Mouse (Mus musculus): Measurements from ENCODE around the gene Slc7a8.
A peak's percentile ranks its signal among the peaks of the same experiment; 100 is the strongest.

Gene Slc7a8

DNA sequence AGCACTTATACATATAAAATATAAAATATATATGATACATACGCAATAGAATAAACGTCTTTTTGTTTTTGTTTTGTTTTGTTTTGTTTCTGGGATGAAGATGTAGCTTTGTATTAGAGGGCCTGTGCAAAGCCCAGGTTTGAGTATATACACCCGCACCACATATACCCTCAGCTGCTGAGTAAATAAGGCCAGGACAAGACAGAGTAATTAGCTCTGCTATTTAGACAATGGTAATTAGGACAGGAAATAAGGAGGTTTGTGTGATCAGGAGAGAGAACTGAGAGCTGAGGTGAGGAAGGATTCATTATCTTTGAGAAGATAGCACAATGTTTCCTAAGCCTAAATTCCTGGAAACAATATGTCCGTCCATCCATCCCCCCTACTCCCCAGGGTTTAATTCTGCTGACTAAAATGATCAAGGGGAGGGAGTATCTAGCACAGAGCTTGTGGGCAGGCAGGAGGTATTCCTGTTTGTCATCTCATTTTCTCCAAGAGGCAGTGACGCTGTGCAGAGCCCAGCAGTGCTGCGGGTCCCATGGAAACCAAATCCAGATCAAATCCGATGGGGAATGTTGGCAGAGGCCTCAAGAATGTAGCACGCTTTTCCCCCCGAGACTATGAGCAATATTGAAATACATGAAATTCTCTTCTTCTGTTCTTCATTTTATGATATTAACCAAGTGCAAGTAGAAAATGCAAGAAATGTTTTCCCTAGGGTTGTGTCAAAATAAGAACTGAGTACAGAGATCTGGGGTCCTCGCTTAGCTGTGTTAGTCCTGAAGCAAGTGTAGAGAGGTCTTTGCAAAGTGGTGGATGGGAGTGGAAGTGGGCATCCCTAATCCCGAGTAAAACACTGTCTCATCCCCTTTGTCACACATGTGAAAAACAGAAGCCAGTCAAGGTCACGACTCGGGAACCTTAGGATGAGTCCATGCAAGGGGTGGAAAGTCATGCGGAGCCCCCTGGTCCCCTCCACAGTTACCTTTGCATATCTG, 44.9 kb downstream of the Slc7a8 start:
- no peak for DNase-seq (ENCODE audit: low spot score)

DNA sequence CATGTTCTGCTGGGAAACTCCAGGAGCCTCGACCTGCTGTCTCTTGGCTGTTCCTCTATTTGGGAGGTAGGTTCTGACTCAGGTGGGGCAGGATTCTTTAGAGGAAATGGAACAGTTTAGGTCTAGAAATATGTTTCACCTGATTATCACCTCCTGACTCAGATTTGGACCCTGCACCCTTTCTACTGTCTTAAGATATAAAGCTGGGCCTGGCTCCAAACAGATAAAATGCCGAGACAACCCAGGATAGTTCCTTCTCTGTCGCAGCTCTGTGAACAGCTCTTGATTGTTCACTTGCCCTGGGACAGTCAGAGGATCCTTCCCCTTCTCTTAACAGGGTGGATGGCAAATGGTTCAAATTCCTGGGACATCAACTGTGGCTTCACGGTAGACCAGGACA, 46.5 kb downstream of the Slc7a8 start:
- no peak for DNase-seq (ENCODE audit: low spot score)

DNA sequence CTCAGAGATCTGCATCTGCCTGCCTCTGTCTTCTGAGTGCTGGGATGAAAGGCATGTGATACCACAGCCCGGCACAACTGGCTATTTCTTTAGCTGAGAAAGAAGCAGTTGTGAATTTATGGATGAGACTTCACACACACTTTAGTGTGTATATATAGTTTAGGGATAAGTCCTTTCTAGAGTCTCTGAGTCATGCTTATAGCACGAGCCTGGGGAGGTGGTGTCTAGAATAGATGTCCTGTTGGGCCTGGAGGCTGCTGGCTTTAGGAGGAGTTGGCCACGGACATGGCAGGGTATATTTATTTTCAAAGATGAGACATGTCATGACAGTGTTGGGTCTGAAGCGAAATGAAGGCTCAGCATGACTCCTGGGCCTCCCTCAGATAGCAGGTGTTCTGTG, 47.7 kb downstream of the Slc7a8 start:
- DNase-seq (ENCODE audit: low spot score), result no peak

DNA sequence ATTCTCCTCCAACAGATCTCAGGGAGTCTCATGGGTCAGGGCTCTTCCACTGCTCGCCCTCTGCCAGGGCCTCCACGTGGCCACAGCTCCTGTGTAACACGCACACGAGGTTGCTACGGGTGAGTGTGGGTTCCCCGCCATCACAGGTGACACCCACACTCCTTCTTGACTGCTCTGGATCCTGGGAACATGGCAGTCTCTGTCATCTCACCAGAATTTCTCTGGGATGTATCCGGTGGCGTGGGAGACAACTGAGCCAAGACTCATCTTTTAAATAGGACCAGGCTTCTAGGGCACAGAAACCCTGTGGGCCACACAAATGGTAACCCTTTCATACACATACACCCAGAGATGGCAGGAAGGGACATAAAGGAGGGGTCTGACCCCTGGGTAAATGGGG, 49.5 kb downstream of the Slc7a8 start:
- DNase-seq (ENCODE audit: low spot score), result no peak

DNA sequence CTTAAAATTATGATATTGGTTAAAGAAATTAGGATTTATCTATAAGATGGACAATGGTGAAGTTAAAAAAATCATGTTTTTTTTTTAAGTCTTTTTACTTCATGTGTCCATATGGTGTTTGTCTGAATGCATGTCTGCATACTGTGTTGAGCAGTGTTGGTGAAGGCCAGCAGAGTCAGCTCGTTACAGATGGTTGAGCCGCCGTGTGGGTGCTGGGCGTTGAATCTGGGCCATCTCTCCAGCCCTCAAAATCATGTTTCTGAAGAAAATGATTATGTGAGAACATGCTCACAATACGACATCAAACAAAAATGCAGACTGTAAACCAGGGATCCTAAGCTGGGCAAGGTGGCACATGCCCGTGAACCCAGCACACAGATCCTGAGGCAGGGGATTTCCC, 51.4 kb downstream of the Slc7a8 start:
- no peak for DNase-seq (ENCODE audit: low spot score)

DNA sequence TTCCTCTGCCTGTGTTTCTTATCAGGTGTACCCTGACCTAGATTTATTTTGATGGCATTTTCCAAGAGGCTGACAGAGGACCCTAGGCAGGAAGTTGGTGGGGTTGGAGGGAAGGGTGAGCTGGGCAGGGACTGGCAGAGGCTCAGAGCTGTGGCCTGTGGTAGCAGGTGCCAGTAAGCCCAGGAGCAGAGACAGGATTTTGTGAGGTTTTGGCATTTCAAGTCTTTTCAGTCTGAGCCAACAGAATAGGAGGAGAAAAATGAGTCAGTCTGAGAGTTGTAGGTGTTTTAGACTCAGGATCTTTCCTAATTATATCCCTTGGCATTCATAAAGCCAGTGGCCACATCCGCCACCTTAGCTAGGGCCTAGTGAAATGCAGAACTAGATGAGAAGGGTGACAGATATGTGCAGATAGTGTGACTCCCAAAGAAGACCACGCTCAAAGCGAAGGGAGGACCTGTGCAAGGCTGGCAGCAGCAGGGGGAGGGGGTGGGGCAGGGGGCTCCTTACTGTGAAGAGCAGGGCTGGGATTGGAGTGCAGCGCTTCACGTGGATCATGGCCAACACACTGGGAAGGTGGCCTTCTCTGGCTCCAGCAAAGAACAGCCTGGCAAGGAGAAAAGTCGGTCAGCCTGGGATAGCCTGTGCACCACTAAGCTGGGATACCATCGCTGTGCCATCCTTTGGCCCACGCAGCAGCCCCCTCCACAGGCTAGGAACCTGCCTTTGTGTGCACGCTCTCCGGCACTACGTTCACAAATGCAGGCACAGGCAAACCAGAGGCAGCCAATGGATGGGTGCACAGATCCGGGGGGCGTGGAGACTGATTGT, 52.7 kb downstream of the Slc7a8 start:
- DNase-seq (ENCODE audit: low spot score), result no peak

DNA sequence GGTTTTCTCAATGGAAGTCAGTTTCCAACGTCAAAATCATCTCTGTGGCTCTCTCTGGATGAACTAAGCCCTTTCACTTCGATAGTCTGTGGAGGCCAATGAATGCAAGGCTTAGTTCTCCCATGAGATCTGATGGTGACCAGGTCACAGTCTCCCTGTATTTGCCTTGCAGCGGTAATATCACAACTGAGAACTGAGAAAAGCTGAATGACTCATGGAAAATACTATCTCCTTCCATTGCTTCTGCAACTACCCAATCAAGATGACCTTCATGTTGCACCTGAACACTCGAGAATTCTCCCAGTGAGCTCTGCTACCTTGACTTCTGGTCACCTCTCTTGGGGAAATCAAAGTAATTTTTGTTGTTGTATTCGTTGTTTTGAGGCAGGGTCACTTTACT, 54.2 kb downstream of the Slc7a8 start:
- no peak for DNase-seq (ENCODE audit: low spot score)

DNA sequence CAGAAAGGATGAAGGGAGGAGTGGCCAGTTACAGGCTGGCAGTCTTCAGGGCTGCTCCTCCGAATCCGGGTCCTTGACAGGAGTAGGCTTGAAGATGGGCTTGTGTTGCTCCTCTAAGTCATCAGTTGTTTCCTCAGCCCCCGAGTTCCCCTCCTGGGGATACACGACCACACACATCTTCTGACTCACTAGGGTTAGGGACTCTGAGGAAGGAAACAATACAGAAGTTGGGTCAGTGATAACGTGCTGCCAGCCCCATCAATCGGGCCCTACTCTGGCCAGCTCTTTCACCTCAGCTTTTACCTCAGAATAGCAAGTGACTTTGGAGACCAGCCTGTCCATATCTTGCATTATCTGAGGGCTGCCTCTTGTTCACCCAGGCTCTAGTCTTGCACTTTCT, 57.7 kb downstream of the Slc7a8 start:
- no peak for DNase-seq (ENCODE audit: low spot score)

DNA sequence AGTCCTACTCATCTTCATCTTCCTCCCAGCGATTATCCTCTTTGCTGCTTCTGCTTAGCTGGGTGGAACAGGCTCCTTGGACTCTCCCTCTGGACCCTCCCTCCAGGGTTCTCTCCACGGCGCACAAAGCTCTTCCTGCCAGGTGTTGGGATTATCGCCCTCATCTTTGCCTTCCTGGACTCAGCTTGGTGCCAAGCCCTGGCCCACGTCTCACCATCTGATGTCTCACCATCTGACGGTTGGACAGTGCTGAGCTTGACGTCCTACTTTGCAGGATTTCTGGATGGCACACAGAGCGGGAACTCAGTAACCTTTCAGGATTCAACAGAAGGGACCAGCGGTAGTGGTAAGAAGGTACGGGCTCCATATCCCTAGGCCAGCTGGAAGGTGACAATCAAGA, 60.0 kb downstream of the Slc7a8 start:
- no peak for DNase-seq (ENCODE audit: low spot score)

DNA sequence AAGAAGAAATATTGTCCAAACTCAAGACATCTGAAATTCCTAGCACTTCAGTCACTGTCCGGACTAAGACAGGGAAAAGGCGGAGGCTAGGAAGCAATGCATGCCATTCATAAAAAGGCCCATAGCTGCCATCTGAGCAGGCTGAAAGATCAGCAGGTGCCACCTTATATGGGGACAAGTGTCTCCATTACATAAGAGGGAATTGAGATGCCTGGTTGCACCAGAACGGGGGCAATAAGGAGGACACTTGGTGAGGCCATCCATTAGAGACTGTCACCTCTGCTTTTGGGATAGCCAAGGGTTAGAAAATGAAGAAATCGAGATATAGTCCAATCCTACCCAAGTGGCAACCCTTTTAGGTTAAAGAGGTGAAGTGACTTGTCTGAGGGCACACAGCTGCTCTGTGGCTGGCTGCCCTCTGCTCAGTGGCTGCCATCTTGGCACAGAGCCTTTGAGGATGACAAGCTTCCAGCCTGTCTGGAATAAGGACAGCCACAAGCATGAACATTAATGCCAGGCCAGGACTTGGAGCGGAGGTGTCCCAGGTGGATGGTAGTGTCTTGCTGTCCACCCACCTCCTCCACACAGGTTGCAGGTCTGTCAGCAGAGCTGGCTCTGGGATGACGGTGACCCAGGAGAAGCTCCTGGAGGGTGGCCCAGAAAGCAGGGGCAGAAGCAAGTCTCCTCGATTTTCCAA, 60.9 kb downstream of the Slc7a8 start:
- DNase-seq (ENCODE audit: low spot score), result no peak

DNA sequence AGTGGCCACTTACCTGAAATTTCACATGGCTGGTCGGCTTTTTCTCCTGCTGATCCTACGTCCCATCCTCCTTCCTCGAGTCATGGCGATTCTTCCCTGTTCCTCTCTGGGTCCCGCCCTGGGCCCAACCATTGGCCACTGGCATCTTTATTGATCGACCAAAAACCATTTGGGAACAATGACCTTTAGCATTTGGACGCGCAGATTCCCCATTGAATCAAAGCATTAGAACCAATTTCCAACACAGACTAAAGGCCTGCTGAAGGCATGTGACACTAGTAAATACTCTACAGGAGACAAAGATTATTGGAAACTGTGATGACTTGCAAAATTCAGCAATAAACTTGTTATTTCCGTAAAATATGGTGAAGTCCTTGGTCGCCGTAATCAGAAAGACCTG, 61.7 kb downstream of the Slc7a8 start:
- DNase-seq (ENCODE audit: low spot score), result no peak

DNA sequence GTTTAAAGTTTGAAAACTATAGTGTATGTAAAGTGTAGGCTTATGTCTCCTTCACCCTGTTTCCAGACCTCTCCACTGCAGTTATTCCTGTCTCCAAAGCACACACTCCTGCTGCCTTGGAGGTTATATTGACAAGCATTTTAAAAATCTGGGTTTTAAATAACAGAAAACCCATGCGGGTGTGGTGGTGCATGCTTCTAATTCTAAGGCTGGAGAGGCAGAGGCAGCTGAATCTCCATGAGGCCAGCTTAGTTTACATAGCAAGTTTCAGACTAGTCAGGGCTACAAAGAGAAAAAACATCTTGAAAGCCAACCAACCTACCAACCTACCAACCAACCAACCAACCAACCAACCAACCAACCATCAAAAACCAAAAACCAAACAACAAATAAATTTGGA, 66.3 kb downstream of the Slc7a8 start:
- DNase-seq (ENCODE audit: low spot score), result no peak

DNA sequence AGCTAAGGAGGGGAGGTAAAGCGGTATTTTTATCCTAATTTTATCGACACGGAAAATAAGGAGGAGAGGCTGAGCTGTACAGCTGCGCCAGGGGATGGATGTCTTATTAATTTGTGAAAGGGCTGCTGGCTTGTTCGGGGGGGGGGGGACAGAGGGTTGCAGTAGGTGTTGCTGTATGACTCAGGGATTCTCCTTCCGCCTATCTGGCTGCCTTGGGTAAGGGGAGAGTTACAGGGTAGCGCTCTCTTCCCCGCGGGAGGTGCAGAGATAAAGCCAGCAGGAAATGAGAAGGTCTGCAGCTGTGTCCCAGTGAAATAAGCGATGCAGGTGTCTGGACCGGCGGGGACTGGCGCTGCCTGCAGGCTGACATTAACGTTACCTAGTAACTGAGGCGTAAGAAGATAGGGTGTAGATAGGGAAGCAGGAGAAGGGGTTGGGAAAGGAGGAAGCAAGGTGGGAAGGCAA, 67.1 kb downstream of the Slc7a8 start:
- no peak for DNase-seq (ENCODE audit: low spot score)

DNA sequence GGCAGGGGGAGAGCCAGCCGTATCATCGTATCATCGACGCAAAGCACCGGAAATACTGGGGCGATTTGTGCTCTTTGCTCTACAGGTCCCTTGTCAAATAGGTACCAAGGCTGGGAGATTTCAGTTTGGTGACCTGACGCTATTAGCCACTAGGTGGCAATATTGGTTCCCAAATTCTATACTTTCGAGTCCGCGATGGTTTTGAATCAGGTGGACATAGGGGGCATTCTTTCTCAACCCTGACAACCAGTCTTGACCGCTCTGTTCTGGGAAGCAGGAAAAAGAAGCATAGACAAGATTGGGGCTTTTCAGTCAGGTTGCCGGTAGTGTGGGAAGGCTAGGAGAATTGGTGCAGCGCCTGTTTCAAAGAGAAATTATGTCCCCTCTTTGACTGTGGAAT, 67.6 kb downstream of the Slc7a8 start:
- peak; percentile 70 for DNase-seq (ENCODE audit: low spot score)

DNA sequence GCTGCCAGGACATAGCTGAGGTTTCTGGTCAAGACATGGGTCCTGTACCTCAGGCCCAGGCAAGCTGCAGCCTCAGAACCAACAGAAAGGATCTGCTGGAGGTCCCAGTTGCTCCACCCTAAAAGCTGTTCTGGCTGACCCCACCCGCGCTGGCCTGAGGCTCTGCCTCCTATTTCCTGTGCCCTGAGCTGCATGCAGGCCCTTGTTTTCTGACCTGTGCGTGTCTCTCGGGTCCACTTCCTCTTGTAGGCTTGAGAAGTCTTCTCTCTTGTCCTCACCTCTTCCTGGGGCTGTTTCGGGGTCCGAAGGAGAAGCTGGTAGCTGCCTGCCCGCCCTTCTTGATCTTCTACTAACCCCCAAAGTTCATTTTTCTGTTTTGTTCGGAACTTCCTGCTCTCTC, 68.9 kb downstream of the Slc7a8 start:
- no peak for DNase-seq (ENCODE audit: low spot score)

DNA sequence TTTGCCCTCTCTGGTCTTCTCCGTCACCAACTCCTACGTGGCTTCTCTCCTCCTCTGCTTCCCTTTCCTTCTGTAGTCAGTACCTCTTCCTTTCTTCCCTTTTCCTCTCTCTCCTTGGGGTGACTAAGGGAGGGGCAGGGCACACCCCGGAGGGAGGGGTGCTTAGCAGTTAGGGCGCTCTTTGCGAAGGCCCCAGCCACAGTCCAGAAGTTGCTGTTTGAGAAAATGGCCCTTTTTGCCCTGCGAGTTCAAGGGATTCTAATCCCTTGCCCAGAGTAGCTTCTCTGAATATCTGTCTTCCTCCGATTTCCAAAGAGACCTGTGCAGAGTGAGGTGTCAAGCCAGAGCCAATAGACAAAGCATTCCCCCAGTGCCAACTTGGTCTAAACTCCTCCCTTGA, 69.7 kb downstream of the Slc7a8 start, which contains the start of gene Cebpe:
TSS of gene Cebpe (minus strand) at position 101 of the 400 bp plus-strand sequence.
- DNase-seq (ENCODE audit: low spot score), result no peak

DNA sequence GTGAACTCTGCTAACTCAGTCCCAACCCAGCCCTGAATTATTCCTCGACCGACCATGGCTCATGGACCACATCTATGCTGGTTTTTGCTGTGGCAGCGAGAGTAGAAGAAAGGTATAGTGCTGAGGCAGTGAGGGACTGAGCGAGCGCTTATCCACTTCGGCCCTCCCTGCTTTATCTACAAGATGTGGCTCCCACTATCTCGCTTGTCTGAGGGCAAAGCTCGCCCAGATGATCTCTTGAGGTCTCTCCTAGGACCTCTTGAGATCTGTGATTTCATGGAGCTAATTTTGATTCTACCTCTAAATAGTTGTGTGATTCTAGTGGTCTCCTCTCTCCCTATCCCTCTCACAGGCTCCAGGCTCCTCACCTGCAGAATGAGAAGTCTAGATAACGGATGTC, 72.7 kb downstream of the Slc7a8 start:
- DNase-seq (ENCODE audit: low spot score), result no peak

DNA sequence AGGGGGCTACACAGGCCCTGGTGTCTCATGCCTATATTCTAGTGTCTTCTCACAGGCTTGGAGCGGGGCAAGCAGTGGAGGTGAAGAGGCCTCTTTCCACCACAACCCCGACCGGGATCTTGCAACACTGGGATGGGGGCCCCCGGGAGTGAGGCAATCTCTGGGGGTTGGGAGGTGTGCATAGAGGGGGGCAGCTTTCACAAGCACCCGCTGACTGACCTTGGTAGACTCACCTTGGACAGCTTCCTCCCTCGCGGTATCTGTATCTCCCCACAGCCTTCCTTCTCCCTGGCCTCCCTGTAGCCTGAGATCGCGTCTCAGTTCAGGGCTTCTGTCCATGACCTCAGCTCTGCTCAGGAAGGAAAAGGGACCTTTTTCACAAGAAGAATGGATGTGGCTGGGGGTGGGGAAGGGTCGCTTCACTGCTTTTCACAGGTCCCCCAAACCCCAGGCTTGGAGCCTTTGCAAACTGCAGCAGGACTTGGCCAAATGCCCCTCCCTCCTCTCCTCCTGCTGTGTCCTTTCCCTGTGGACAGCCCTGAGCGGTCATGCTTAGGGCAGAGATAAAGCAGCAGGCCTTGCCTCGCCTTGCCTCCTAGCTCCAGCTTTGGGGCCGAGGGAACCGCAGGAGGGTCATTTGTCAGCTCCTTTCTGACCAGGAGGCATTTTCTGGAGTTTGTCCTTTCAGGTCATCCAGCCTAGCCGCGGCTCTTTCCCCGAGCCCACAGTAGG, 75.0 kb downstream of the Slc7a8 start:
- no peak for DNase-seq (ENCODE audit: low spot score)

DNA sequence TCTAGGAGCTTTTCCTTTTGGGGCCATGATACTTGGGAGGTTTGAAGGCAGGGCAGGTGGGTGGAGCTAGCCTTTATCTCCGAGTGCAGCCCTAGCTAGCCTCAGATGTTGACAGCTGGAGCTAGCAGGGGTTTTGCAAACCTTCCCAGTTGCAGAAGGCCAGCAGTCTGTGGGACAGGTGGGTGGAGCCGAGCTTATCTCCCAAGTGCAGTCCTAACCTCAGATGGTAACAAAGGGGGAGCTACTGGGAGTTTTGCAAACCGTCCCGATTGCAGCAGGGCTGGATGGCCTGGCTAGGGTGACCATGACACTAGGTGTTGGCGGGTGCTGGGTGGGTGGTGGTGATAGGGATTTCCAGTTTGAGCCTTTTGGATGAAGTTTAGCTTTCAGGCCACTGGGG, 75.9 kb downstream of the Slc7a8 start:
- no peak for DNase-seq (ENCODE audit: low spot score)

DNA sequence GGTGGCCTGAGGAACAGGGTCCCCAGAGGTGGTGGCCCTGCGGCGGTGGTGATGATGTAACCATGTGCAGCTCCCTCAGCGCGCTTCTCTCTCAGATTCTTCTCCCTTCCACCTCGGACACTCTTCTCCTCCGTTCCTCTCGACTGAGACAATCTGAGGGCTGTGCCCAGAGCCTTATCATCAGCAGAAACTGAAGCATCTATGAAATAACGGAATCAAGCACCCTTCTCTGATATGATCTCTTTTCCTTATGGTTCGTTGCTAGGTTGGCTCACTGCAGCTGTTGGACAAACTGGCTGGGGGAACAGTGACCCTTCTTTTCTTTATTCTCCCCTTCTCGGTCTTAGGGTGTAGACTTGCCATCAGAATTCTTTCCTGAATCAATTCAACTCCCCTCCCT, 78.5 kb downstream of the Slc7a8 start:
- no peak for DNase-seq (ENCODE audit: low spot score)

DNA sequence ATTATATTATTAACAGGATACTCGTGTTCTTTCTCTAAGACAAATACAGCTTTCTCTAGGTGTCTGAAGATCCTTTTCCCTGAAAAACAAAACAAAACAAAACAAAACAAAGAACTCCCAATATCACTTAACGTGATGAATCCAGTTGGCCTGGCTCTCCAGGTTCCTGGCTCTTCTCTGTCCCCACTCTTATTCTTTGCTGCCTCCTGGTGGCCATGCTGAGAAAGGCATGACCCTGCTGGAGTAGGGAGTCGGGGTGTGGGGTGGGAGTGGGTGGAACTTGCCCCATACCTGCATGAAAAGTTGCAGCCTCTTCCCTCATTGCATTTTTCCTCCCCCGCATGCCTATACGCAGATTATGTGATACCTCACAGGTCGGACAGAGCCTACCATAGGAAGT, 80.4 kb downstream of the Slc7a8 start:
- DNase-seq (ENCODE audit: low spot score), result no peak

DNA sequence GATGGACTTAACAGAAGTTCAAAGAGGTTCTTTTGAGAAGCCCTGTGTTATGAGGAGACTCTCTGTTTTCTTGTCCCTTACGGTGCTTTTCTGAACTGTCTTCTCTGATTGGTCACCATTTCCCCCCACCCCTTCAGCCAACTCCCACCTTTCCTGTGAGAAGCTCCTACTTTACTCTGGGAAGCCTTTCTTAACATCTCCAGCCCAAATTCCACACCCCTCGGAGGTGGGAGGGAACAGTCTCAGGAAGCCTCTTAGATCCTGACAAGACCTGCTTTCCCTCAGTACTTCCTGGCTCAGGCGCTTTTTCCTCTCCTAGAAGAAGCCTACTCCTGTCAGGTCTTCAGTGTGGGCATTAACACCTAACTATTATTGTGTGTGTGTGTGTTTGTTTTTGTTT, 82.2 kb downstream of the Slc7a8 start:
- no peak for DNase-seq (ENCODE audit: low spot score)

All from left cerebral cortex, adult 11 months (tissue).